Mouse (Mus musculus): ENCODE data around the gene Cyp4a32.
"Not testable (repeated sequence)": the region's sequence is repeated elsewhere in the genome, so short reads cannot be mapped to it uniquely, and the experiment has no call there.

Gene Cyp4a32

DNA sequence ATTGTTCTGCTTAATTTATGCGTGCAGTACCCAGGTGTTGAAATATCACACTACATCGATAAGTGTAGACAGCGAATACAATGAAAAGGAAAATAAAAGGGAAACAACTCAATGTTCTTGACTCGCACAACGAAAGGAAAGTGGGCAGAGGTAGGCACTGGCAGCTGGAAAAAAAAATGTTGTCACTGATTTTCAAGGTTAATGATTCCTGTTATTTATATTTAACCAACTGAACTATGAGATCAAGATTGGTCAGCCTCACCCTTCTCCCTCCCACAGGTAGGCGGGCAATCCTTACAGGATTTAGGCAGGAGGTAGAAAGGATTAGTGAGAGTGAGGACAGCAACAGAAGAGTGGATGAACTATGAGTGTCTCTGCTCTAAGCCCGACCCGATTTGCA, at the start of gene Cyp4a32:
Cyp4a32 (plus strand) TSS at position 359 of the 400 bp plus-strand sequence.
- not testable (repeated sequence) for DNase-seq

DNA sequence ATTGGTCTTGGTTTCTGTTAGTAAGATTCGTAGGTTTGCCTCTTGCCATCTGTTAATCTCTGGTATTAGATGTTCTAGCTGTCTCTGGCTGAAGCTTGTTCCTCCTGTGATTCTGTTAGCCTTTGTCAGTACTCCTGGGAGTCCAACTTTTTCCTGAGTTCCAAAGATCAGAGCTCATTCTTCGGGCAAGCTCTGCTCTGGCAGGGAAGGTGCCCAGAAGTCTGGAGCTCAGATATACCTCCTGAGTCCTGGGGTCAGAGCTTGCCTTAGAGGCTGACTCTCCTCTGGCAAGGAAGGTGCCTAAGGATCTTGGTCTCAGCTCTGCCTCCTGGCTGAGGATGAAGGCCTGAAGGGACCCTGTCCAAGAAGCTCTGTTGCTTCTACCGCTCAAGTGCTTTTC, 48.0 kb upstream of the Cyp4a32 start:
- DNase-seq, result no peak

DNA sequence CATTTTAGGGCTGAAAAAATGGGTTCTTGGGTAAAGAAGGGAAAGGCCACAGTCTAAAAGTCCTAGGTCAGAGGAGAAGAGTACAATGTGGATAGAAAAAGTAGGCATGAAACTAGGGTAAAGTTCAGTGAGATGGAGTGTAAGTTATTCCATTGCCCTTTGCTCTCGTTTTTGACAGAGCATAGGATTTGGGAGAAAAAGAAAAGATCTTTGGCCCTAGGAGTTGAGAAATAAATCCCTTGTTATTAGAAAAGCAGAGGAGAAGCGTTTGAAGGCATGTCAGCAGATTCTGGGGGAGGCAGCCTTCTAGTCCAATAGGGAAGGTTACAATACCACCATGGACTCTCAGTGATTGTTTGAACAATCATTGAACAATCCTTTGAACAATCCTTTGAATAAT, 45.3 kb upstream of the Cyp4a32 start:
- no peak for DNase-seq

DNA sequence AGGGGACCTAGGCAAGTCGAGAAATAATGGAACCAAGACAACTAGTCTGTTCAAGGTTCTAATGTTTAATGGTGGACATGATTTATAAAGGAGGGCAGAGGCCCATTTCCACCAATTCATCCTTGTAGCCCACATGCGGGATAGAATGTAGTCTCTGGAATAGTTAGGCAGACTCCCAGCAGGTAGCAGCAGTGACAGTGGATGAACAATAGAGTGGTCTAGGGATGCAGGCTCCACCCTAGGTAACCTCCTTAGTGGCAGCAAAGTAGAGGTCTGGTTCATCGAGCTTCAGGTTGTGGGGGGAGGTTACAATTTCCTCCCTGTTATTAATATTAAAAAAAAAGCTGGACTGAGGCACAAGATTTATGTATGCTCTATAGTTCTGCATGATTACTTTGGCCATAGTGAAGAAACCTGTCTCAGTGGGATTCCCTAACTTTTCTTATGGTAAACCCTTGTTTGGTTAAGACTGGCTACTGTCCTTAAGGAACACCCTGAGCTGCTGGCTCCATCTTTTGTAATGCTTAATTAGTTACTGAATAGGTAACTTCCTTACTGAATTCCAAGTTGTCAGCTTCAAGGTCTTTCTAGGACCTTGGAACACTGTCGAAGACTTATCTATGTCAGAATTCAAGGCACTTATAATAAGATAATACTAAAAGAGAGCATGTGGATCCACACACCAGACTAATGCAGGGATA, 42.8 kb upstream of the Cyp4a32 start:
- no peak for DNase-seq

DNA sequence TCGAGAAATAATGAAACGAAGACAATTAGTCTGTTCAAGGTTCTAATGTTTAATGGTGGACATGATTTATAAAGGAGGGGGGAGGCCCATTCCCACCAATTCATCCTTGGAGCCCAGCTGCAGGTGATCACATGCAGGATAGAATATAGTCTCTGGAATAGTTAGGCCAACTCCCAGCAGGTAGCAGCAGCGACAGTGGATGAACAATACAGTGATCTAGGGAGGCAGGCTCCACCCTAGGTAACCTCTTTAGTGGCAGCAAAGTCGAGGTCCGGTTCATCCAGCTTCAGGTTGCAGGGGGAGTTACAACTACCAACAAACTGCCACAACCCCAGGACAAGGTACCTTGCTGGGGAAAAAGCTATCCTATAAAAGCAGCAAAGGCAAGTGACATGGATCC, 39.5 kb upstream of the Cyp4a32 start:
- DNase-seq, result not testable (repeated sequence)

DNA sequence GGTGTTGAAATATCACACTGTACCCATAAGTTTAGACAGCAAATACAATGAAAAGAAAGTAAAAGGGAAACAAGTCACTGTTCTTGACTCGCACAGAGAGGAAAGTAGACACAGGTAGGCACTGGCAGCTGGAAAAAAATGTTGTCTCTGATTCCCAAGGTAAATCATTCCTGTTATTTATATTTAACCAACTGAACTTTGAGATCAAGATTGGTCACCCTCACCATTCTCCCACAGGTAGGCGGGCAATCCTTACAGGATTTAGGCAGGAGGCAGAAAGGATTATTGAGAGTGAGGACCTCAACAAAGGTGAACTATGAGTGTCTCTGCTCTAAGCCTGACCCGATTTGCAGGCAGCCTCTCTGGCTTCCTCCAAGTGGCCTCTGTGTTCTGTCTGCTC, 37.4 kb upstream of the Cyp4a32 start, which contains the start of gene Cyp4a31:
Cyp4a31 (plus strand) TSS at position 249 of the 400 bp plus-strand sequence.
- DNase-seq, result no peak

DNA sequence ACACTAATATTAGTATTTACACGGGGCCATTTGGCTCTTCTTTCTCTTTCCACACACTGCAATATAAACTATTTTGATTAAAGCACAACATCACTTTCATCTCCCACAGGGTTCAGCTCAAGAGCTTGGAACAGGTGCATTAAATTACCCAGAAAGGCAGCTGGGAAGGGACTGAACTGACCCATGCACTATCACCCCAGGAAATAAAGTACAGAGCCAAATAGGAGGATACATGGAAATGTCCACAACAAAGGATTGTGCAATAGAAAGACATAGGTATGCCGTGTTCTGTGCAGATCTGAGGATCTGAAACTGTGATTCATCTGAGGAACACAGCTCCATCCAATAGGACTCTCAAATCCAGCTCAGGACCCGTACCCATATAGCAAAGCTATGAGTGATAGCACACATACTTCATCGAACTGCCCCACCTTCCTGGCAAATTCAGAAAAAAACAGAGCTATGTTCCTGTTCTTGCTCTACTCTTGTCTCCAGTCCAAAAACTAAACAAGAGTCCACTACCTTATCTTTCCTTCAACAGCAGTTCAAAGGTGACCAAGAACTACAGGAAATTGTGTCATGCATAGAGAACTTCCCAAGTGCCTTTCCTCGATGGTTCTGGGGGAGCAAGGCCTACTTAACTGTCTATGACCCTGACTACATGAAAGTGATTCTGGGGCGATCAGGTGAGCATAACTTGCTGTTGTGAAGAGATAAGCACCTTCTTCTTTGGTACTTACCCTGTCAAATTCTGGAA, 36.1 kb upstream of the Cyp4a32 start:
- DNase-seq, result not testable (repeated sequence)

DNA sequence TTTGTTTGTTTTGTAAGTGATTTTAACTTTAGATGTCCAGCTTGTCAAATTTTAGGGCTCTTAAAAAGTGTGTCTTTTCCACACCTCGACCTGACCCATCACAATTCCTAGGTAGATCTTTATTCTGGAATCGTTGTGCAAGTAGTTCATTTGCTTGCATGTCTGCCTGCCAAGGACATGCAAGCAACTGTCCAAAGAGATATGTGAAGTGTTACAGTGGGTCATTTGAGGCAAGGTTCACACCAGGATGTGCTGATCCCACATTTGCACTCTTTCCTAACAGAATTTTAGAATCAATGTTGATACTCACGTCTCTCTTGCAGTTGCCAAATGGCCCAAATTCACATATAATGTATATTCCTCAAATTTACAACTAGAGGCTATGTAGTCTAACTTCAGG, 25.5 kb upstream of the Cyp4a32 start:
- no peak for DNase-seq

DNA sequence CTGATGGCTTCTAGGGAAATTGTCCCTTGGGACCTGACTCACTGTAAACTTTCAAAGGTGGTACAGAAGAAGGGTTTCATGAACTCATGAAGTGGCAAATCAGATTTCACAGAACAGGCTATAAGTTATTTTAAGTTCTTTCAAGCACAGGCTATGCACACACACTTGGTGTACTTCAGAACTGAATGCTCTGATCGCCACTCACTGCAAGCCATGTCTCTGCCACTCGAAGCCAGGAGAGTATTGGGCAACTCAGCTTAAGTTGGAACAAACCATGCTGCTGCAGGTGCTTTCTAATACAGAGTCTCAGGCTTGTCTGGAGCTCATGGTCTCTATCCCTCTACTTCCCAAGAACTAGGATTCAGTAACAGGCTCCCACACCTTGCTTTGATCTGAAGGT, 25.0 kb upstream of the Cyp4a32 start:
- no peak for DNase-seq

DNA sequence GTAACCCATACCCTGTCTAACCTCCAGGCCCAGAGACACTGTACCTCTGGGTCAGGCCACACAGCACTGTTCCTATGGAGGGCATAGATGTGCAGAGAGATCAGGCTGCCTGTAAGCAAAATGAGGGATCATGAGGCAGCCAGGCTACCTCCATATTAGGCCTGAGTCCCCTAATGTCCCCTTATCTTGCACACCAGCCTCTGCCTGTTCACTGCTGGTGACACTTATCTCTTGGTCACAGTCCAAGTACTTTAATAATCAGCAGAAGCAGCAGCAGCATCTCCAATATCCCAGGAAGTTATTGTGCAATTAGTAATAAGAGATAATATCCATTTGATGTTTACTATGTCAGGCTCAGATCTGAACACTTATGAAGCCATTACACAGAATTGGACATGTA, 17.7 kb upstream of the Cyp4a32 start:
- no peak for DNase-seq

DNA sequence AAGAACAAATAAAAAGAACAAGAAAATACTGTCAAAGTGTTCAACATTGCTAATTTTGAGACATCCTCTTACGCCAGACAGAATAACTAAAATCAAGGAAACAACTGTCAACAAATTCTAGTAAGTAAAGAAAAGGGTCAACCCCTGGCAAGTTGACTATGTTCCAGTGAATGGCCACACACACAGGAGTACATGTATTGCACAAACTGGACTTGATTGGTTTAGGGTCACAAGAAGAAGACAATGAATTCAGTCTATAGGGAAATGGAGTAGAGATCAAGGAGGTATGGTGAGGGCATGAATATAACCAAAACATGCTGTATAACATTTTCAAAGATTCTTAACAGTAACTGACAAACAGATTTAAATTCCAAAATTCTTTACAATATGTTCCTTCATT, 4.4 kb upstream of the Cyp4a32 start:
- DNase-seq, result no peak

DNA sequence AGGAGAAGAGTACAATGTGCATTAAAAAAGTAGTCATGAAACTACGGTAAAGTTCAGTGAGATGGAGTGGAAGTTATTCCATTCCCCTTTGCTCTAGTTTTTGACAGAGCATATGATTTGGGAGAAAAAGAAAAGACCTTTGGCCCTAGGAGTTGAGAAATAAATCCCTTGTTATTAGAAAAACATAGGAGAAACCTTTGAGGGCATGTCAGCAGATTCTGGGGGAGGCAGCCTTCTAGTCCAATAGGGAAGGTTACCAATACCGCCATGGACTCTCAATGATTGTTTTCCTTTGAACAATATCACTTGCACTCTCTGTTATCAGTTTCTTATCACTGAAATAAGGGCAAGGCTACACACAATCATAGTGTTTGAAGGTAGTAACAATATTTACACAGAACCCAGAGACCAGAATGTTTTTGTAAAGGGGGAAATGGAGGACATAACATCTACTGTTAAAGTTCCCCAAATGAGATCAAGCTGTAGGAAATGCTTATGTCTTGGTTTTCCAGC, 3.9 kb upstream of the Cyp4a32 start:
- DNase-seq, result no peak

DNA sequence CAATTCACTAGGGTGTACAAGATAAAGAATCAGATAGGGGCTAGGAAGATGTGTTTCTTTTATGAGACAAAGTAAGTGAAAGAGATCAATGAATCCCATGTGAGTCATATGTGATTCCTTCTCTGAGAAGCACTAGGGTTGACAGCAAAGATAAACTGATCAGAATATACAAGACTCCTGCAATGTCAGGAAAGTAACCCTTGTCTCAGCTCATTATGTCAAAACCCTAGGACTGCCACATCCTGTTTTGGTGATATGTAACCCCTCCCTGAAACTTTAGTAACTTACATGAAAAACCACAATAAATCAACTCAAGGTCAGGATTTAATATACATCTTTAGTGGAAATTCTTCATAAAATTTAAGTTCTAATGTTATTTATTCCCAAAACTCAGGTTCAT, 13.2 kb downstream of the Cyp4a32 start:
- no peak for DNase-seq

DNA sequence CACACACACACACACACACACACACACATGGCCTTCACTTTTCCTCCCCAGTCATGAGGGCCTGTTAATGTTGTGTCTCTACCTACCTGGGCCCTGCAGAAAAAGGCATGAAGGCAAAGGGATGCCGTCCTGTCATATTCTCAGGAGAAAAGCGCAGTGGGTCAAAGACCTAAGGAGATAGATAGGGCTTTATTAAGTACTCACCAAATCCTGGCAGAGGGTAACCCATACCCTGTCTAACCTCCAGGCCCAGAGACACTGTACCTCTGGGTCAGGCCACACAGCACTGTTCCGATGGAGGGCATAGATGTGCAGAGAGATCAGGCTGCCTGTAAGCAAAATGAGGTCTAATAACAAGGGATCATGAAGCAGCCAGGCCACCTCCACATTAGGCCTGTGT, 24.8 kb downstream of the Cyp4a32 start:
- not testable (repeated sequence) for DNase-seq

DNA sequence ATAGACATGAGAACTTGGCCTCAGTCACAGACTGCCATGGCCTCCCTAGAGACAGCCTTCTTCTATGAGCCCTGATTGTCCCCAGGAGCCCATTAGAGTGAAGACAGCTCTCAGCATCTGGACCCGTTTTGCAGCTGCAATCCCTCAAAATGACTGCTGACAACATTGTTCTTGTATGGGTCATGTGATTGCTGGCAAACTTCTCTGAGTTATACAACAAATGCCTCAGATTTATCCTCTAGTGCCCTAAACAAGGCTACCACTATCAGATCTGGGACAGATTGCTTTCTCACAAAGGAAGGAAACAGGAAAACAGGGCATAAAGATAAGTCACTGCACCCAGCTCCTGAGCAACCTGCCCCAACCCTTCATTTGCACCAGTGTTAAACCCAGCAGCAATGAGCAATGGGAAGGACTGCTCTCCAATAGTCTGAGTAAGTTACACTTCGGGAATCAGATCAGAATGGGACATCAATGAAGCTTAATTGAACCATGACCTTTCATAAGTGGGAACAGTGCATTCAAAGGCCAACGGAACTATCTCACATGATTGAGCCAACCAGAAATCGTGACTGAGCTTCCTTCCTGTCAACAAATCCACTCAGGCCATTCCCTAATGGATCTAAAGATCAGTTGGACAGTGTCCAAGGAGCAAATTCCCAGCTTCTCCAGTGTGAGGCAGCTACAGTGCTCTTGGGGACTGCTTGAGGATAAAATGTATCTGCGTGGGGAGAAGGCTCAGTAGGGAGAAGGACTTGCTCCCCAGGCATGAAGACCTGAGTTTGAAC, 42.4 kb downstream of the Cyp4a32 start:
- DNase-seq, result no peak

DNA sequence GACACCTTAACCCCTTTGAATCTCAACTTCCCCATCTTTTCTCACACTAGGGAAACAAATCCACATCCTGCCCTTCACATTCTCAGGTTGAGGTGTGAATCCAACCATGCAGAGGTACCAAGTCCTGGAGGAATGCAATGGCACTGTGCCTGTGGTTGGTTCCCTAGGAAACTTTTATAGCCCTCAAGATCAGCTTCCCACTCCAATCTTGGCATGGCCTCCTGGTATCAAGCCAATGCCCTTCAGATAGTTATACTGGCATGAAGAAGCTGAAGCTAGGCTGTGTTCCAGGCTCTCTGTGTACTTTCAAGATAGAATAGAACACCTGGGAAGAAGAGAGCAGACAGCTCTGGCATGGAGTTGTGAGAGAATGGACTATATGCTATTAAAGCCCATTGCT, 44.6 kb downstream of the Cyp4a32 start:
- no peak for DNase-seq

DNA sequence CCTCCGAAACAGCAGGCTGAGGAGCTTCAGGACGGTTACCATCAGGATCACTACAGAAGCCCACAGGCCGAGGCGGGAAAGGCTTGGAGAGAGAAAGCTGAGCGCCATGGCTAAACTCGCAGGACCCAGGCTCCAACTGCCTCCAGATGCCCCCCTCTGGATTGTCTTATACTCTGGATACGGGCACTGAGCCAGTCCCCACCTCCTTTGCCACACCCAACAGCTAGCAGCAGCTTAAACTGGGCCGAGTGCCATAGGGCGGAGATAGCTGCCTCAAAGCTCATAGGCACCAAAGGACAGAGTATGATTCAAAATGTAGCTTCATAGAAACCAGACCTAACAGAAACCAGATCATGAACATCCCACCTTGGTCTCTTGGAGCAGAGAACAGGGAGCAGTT, 46.8 kb downstream of the Cyp4a32 start, which contains the start of gene Cyp4b1:
Cyp4b1 (minus strand) TSS at position 144 of the 400 bp plus-strand sequence.
- no peak for DNase-seq

DNA sequence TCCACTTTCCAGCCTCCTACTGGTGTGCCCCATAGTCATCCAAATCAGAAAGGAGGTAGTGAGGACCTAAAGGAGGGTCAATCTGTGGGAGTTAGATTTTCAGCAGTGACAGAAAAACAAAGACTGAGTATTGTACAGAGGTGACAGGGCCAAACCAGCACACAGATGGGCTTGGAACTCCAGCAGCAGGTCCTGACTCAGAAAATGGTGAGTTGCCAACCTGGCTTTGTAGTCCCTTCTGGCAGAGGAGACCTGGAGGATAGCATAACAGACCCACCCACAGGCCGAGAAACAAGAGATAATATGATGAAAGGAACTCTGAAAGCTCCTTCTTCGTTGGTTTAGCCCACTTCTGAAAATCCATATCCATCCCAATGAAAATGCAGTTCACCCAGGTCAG, 48.0 kb downstream of the Cyp4a32 start:
- DNase-seq, result no peak

DNA sequence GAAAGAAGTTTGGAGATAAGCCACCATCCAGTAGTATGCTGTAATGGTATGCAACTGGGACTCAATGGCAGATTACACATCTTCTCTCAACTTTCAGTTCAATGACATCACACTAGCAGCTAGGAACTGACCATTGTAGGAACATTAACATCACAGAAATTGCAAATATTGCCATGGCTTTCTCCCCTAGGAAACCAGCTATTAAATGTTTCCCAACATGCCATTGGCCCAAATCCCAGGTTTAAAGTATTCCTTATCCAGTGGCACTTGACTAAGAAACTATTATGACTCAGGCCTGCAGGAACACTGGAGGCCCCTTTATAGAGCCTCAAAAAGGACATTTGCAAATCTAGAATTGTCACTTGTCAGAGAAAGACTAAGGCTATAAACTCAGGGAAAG, 48.6 kb downstream of the Cyp4a32 start:
- no peak for DNase-seq

DNA sequence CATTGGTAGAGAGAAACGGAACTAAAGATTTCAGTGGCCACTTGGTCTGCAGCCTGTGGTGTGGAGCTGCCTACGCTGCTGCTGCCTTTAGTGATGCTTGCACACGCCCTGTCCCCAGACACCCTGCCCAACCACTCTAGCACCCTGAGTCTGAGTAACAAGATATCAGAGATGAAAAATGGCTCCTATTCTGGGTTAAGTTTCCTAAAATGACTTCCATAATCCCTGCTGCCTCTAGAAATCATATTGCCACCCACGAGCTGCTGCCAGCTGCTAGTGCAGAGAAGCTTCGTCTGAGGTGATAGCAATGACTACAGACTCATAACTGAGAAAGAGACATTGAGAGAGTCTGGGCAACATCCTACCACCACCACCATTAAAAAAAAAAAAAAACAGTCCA, 50.1 kb downstream of the Cyp4a32 start:
- no peak for DNase-seq

DNA sequence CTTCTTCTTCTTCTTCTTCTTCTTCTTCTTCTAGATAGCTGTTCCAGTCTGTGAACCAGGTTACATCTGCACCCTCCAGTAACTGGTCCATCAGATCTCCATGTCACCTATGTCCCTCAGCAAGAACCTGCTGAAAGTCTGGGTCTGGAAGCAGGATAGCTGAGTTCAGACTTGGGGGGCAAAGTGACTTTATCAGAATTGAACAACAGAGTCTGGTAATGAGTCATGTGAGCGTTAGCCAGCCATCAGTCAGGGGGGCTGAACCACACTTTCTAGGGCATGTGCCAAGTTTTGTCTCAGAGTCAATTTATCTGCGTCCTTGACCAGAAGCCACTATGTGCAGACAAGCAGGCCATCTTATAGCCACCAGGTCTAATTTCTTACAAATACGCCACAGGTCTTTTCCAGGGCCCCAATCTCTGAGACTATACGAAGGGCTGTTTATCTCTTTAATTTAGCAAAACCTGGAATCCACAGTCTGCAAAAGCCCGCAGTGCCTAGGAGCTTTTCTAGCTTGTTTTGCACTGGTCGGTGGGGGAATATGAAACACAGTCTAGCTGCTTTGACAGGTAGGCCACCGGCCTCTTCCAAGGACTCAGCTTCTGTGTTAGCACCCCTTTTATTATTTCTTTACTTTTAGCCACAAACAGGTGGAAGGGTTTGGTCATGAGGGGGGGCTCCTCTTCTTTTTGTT, 55.2 kb downstream of the Cyp4a32 start:
- DNase-seq, result not testable (repeated sequence)

DNA sequence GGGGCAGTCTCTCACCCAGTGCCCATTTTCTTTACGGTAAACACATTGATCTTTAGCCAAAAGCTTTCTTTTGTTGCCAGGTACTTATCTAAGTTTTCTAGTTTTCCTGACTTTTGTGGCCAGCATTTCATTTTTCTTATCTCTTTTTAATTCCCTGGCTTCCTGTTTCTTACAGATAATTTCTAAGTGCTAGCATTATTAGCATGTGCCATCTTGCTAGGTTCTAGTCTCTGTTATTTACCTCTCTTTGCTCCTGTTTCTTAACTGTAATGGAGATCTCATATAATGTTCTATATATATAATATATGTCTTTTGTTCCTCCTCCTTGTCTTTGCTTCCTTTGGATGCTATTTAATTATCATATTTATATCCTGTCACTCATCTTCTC, 55.8 kb downstream of the Cyp4a32 start:
- DNase-seq, result not testable (repeated sequence)

Data from cerebellum, adult 9-10 months (tissue).